Comparison of ENCODE assay signal across 23 mouse cellular contexts in genomic region chr4:45664372-45664771, GRCm38 (mm10).
"Had no signal": no experiment of that assay in that cellular context is flagged by ENCODE, and none has a peak within 500 bp of the region (broad histone marks: within the 10 kb centered on the region; RNA-seq: fewer than 3 reads in every experiment).

No protein-coding gene starts in this region.

- H3K36me3 ChIP-seq: heart, embryonic 13.5 days; heart, embryonic 15.5 days; hindbrain, embryonic 13.5 days; hindbrain, embryonic 15.5 days; limb, embryonic 13.5 days; limb, embryonic 15.5 days; liver, embryonic 12.5 days had no signal

- H3K4me1 ChIP-seq: heart, embryonic 13.5 days; heart, embryonic 15.5 days; hindbrain, embryonic 13.5 days; hindbrain, embryonic 15.5 days; limb, embryonic 13.5 days; limb, embryonic 15.5 days; liver, embryonic 12.5 days had no signal

- ATAC-seq: hindbrain, postnatal 0 days; intestine, embryonic 16.5 days; liver, embryonic 12.5 days had no signal

- H3K27ac ChIP-seq: heart, adult 2 months; heart, embryonic 13.5 days; heart, embryonic 15.5 days; hindbrain, embryonic 13.5 days; hindbrain, embryonic 15.5 days; hindbrain, postnatal 0 days; limb, embryonic 13.5 days; limb, embryonic 15.5 days; liver, embryonic 12.5 days; liver, embryonic 14.5 days had no signal

- DNase-seq: gastrocnemius, postnatal 14 days; gastrocnemius, postnatal 36 days; heart, adult 11 months; heart, adult 2 months; heart, postnatal 14 days; heart, postnatal 36 days; kidney, adult 18-20 months; kidney, adult 8-10 months; kidney, postnatal 14 days; layer of hippocampus, adult 9-11 months; layer of hippocampus, postnatal 36 days; left cerebral cortex, postnatal 4 days had no signal

- H3K4me3 ChIP-seq: heart, adult 2 months; heart, embryonic 13.5 days; heart, embryonic 15.5 days; hindbrain, embryonic 13.5 days; hindbrain, embryonic 15.5 days; limb, embryonic 13.5 days; limb, embryonic 15.5 days; liver, embryonic 12.5 days had no signal

- H3K9me3 ChIP-seq: heart, embryonic 13.5 days; heart, embryonic 15.5 days; hindbrain, embryonic 13.5 days; hindbrain, embryonic 15.5 days; limb, embryonic 13.5 days; limb, embryonic 15.5 days; liver, embryonic 12.5 days had no signal

- H3K4me2 ChIP-seq: heart, embryonic 11.5 days; heart, embryonic 13.5 days; heart, embryonic 15.5 days; hindbrain, embryonic 13.5 days; hindbrain, embryonic 15.5 days; limb, embryonic 13.5 days; limb, embryonic 15.5 days; liver, embryonic 12.5 days had no signal

- H3K27me3 ChIP-seq: heart, embryonic 15.5 days; hindbrain, embryonic 13.5 days; hindbrain, embryonic 15.5 days; limb, embryonic 15.5 days; liver, embryonic 12.5 days had no signal

- H3K9ac ChIP-seq: heart, embryonic 13.5 days; heart, embryonic 15.5 days; hindbrain, embryonic 13.5 days; hindbrain, embryonic 15.5 days; limb, embryonic 13.5 days; limb, embryonic 15.5 days; liver, embryonic 12.5 days; liver, embryonic 14.5 days had no signal
